Mouse (Mus musculus): ENCODE data around the gene Magi2.
"Not testable (repeated sequence)": the region's sequence is repeated elsewhere in the genome, so short reads cannot be mapped to it uniquely, and the experiment has no call there.

Magi2 gene

DNA sequence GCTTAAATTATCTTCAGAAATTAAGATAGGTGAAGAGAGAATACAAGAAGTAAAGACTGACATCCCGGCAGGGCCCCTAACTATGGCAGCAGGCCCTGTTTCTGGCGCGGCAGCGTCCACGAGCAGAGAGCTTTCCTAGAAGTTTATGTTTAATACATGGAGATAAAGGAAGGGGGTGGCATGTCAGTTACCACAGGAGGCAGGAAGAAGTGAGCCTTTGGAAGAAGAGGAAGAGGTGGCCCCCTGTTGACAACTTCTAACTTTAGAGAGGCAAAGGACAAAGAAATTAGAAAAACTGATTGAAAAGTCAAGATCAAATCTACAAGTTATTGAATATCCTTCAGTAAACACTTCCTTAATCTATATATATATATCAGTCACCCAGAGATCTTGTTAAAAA lies 1281.8 kb downstream of the Magi2 start:
- DNase-seq (ENCODE audit: low spot score in 2 of 2), result no peak

DNA sequence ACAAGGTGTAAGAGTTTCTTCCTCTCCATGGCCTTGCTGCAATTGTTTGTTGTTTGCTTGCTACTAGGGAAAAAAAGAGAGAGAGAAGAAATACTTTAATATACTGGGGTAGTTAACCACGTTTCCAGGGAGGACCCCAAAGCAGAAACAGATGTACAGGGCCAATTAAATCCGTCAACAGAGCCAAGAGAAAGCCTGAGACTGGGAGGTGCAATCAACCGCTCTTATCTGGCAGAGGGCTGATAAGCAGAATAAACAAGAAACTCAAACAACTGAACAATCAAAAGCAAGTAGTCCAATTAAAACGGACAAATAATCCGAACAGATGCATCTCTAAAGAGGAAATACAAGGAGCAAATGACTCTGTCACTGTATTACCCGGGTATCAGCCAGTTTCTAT lies 1282.8 kb downstream of the Magi2 start:
- DNase-seq (ENCODE audit: low spot score in 2 of 2), result no peak

- no peak for DNase-seq (ENCODE audit: low spot score in 2 of 2)
Measured at GRCm38 (mm10) chr5:20512377-20513126, 1285.7 kb downstream of the Magi2 start.

- no peak for DNase-seq (ENCODE audit: low spot score in 2 of 2)
Measured at GRCm38 (mm10) chr5:20521639-20522038, 1294.8 kb downstream of the Magi2 start.

DNA sequence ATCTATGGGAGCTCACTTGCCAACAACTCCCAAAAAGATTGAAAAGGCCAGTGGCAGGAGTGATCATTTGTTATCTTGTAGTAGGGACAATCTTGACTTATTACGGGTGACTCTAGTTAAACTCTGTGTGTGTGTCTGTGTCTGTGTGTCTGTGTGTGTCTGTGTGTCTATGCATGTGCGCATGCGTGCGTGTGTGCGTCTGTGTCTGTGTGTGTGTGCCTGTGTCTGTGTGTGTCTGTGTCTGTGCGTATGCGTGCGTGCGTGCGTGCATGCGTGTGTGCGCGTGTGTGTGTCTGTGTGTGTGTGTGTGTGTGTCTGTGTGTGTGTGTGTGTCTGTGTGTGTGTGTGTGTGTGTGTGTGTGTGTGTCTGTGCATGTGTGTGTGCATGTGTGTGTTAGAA lies 1295.2 kb downstream of the Magi2 start:
- no peak for DNase-seq (ENCODE audit: low spot score in 2 of 2)

DNA sequence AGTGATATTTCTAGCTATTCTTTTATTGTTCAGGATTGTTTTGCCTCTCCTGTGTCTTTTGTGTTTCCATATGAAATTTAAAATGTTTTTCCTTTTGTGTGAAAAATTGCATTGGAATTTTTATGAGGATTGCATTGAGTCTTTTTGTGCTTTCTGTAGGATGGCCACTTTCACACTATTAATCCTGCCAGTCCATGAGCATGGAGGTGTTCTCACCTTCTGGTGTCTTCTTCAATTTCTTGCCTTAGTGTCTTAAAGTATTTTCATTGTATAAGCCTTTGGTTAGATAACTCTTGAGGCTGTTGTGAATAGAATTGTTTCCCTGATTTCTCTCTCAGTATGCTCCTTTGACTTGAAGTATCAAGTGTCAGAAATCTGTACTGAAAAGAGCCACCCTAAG lies 1296.9 kb downstream of the Magi2 start:
- no peak for DNase-seq (ENCODE audit: low spot score in 2 of 2)

DNA sequence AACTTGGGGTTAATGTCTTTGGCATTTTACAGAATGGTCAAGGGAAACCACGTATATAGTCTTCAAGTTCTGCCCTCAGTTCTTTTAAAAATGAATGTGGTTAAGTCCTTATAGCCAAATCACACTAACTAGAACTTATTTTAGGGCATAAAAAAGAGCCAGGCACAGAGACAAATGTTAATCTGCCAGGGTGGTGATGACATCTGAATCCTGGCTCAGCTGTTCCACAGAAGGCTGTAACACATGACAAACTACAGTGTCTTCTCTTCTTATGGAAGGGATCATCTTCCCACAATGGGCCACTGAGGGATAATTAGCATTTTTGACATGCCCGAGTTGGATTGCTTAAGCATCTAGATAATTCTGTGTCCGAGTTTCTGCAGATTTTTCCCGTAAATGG lies 1299.8 kb downstream of the Magi2 start:
- DNase-seq (ENCODE audit: low spot score in 2 of 2), result not testable (repeated sequence)

GRCm38 (mm10) chr5:20536544-20536943 lies 1309.7 kb downstream of the Magi2 start:
- DNase-seq (ENCODE audit: low spot score in 2 of 2), result no peak

DNA sequence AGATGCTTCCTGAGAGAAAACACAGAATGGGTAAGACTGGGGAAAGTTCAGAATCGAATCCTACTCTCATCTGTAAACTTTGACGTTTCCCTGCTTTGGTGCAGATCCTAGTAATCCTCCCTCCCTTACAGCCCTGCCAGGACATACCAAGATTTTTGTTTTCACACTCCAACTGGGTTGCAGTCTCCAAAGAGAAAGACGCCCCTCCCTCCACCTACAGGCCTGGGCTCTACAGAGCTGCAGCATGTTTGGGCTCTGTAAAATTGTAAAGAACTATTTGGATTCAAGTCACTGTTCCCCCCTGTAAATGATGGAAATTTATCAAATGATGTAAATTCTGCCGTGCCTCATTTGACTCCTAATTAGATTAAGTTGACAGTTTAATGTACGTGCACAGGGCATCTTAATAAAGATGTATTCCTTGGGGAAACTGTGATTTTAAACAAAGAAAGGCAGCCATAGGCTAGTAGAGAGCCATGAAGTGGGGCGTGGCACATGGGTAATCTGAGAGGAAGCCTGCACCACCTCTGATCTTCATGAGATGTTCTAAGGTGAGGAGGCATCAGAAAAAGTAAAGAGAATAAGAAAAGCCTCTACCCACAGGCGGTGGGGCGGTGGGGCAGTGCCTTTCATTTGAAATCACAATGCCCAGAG lies 1310.7 kb downstream of the Magi2 start:
- no peak for DNase-seq (ENCODE audit: low spot score in 2 of 2)

- DNase-seq (ENCODE audit: low spot score in 2 of 2), result no peak
Measured at GRCm38 (mm10) chr5:20544374-20544773, 1317.5 kb downstream of the Magi2 start.

- DNase-seq (ENCODE audit: low spot score in 2 of 2), result no peak
Measured at GRCm38 (mm10) chr5:20559378-20559777, 1332.5 kb downstream of the Magi2 start.

GRCm38 (mm10) chr5:20559821-20560220 lies 1333.0 kb downstream of the Magi2 start:
- DNase-seq (ENCODE audit: low spot score in 2 of 2), result no peak

DNA sequence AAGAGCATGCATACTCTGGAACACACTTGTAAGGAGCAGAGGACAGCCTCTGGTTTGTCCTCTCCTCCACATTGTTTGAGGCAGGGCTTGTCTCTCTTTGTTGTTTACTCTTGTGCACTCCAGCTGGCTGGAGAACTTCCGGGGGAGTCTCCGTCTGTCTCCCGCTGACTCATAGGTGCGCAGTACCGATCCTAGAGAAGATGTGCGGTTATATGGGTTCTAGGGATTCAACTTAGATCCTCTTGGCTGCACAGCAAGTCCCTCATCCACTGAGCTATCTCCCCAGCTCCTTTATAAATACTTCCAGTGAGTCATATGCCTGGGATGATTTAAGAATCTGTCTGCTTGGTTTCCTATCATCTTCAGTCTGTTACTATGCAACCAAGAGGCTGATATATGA lies 1341.6 kb downstream of the Magi2 start:
- no peak for DNase-seq (ENCODE audit: low spot score in 2 of 2)

- DNase-seq (ENCODE audit: low spot score in 2 of 2), result no peak
Measured at GRCm38 (mm10) chr5:20568966-20569365, 1342.1 kb downstream of the Magi2 start.

GRCm38 (mm10) chr5:20574816-20575215 lies 1348.0 kb downstream of the Magi2 start:
- no peak for DNase-seq (ENCODE audit: low spot score in 2 of 2)

- no peak for DNase-seq (ENCODE audit: low spot score in 2 of 2)
Measured at GRCm38 (mm10) chr5:20575798-20576197, 1349.0 kb downstream of the Magi2 start.

DNA sequence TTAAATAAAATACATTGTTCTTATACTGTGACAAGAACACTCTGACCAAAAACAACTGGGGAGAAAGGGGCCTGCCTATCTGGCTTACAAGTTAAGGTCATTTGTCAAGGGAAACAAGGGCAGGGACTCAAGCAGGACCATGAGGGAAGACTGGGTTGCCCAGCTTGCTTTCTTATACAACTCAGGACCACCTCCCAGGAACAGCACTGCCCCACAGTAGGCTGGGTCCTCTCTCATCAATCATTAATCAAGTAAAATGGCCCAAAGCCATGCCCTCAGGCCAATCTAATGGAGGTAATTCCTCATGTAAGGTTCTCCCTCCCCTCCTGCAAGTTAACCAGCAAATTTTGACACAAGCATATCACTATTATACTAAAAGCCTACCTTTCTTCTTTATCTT lies 1349.4 kb downstream of the Magi2 start:
- DNase-seq (ENCODE audit: low spot score in 2 of 2), result no peak

- DNase-seq (ENCODE audit: low spot score in 2 of 2), result no peak
Measured at GRCm38 (mm10) chr5:20578666-20579065, 1351.8 kb downstream of the Magi2 start.

- DNase-seq (ENCODE audit: low spot score in 2 of 2), result no peak
Measured at GRCm38 (mm10) chr5:20580619-20581018, 1353.8 kb downstream of the Magi2 start.

- DNase-seq (ENCODE audit: low spot score in 2 of 2), result no peak
Measured at GRCm38 (mm10) chr5:20582995-20583435, 1356.2 kb downstream of the Magi2 start.

DNA sequence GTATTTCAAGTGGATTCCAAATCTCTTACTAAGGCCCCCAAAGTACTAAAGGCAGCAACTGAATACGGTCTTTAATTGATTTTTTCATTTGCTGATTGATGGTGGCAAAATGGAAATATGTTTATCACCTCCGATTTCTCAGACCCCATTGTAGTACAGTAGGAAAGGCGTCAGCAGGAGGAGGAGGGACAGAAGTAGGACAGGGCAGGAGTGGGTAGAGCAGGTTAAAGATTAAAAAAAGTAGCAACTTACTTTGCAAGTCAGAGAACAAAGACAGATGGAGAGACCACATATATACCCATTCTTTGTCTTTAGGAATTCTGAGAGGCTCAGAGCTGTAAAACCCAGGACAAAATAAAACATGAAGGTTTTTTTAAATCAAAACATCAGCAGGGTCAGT lies 1356.8 kb downstream of the Magi2 start:
- no peak for DNase-seq (ENCODE audit: low spot score in 2 of 2)

GRCm38 (mm10) chr5:20584769-20585168 lies 1357.9 kb downstream of the Magi2 start:
- no peak for DNase-seq (ENCODE audit: low spot score in 2 of 2)

- no peak for DNase-seq (ENCODE audit: low spot score in 2 of 2)
Measured at GRCm38 (mm10) chr5:20589731-20590130, 1362.9 kb downstream of the Magi2 start.

Measured in natural killer cell, adult 2 months (primary cell).